Mouse (Mus musculus) intestine, embryonic 15.5 days (tissue): ENCODE results near the gene Mark4. TPM values are rescaled to one million over a fixed set of nuclear protein-coding genes. Genes with fewer than 3 reads are reported as not detected.

Source experiments
- ATAC-seq: fragments of 200-750 bp; cut with Nextera tagmentation; 2 replicates; pipeline ENCODE4 v1.8.0; 2017; ENCODE audit warnings: moderate TSS enrichment, moderate library complexity
- H3K27ac ChIP-seq: fragments of 300-500 bp; sonication (generic); 2 replicates; pipeline ENCODE4 v1.5.1; 2015; ENCODE audit warnings: mild to moderate bottlenecking, inconsistent platforms
- H3K27me3 ChIP-seq: fragments of 300-500 bp; sonication (generic); replicated peaks from 2 replicates; pipeline ENCODE4 v1.6.1; 2015; ENCODE audit warnings: inconsistent platforms
- H3K36me3 ChIP-seq: fragments of 300-500 bp; sonication (generic); 2 replicates; pipeline ENCODE4 v1.6.1; 2015; ENCODE audit warnings: inconsistent platforms
- H3K4me1 ChIP-seq: fragments of 300-500 bp; sonication (generic); replicated peaks from 2 replicates; pipeline ENCODE4 v1.6.1; 2015; ENCODE audit warnings: inconsistent platforms
- H3K4me2 ChIP-seq: fragments of 300-500 bp; sonication (generic); replicated peaks from 2 replicates; pipeline ENCODE4 v1.6.1; 2015; ENCODE audit warnings: mild to moderate bottlenecking, inconsistent platforms
- H3K4me3 ChIP-seq: fragments of 300-500 bp; sonication (generic); replicated peaks from 2 replicates; pipeline ENCODE4 v1.5.1; 2015; ENCODE audit warnings: inconsistent platforms
- H3K9ac ChIP-seq: fragments of 300-500 bp; sonication (generic); 2 replicates; pipeline ENCODE4 v1.6.1; 2015; ENCODE audit warnings: inconsistent platforms
- H3K9me3 ChIP-seq: fragments of 300-500 bp; sonication (generic); 2 replicates; pipeline ENCODE4 v1.6.1; 2016; ENCODE audit warnings: inconsistent platforms
- WGBS: fragments of 180-500 bp; shearing (Covaris S2); methylation state at CpG from one replicate; pipeline ENCODE4 v1.1.7; 2015; 5-methylcytosine and 5-hydroxymethylcytosine counted together
- polyA plus RNA-seq: library from polyadenylated mRNA; unstranded; fragments of >200 nt; fragmentation: Nextera tagmentation; extraction: Ambion mirVana; gene quantifications from 2 replicates; pipeline ENCODE4 v1.2.1, GENCODE M21; 2015

The Mark4 gene
- polyA plus RNA-seq, 1 experiment from 2014 or later = 6.1 TPM

DNA sequence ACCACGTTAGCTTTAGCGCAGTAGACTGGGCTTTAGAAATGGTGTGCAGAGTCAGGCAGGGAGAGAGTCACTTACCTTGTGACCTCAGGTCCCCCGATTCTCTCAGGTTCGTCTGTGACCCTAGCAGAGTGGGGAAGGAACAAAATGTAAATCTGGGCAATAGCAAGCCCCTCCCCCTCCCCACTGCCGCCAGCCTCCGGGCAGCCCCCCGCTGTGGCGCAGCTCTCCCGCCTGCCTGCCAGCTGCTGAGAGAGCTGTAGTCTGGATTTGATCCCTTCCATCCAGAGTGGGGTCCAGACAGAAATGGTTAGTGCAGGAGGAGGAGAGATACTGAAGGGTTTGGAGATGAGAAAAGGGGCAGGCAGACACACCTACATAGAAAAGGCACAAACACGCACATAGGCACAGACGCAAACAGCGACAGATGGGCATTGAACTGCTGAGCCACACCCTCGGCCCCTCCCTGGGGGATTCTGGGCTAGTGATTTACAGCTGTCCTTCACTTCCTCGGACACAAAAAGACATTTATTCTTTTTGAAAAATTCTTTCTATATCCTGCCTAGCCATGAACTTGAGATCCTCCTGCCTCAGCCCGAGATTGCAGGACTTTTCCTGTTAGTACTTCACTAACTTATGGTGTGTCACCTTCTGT, 30.5 kb downstream of the Mark4 start:
- H3K9me3 ChIP-seq = no peaks in the 10 kb centered on the region
- no peak overlapping the region for H3K9ac ChIP-seq
- no peak overlapping the region for H3K4me3 ChIP-seq
- ATAC-seq = no peak
- H3K4me2 ChIP-seq = no peak overlapping the region
- 77% methylated on average over 15 of the region's 15 CpGs for WGBS
- no peaks in the 10 kb centered on the region for H3K4me1 ChIP-seq
- no peak overlapping the region for H3K27ac ChIP-seq
- H3K36me3 ChIP-seq = peaks cover 47% of the 10 kb centered on the region
- H3K27me3 ChIP-seq = no peaks in the 10 kb centered on the region

DNA sequence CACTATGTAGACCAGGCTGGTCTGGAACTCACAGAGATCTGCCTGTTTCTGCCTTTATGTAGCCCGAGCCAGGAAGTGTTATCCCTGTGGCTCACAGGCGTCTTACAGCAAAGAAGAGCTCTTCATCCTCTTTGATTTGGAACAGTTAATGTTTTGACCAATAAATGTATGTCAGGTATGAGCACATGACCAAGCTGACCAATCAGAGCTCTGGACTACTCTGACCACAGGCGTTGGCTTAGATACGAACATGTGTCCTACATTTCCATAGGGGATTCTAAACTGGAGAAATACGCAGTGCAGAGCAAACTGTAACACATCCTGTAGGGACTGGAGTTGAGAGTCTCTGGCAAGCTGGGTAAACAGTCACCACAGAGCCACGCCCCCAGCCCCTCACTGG, 31.7 kb downstream of the Mark4 start:
- ATAC-seq = no peak
- Histone ChIP-seq H3K4me1 (no peaks in the 10 kb centered on the region), H3K4me2 (no peak overlapping the region), H3K36me3 (peaks cover 35% of the 10 kb centered on the region), H3K27me3 (peaks cover 3% of the 10 kb centered on the region; the same call in 1 of the 2 replicates), H3K9me3 (no peaks in the 10 kb centered on the region), H3K4me3 (no peak overlapping the region), H3K27ac (no peak overlapping the region), H3K9ac (no peak overlapping the region)
- WGBS = 89% methylated on average over 6 of the region's 6 CpGs

DNA sequence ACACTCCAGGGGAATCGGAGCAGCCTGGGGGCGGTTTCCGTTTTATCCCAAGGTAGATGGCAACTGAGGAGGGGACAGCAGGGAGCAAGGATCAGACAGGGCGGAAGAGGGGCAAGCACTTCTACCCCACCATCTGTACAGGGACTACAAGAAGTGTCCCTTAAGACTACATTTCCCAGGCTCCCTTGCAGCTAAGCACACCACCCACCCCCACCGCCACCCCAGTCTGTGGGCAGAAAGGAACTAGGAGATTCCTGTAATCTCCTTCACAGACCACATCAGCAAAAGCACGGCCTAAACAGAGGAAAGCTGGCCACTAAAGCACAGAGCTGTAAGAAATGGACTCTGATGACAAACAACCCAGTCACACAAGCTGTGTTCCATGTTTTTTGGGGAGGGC, 32.3 kb downstream of the Mark4 start:
- no peak overlapping the region for H3K4me2 ChIP-seq
- no peak for ATAC-seq
- 84% methylated on average over 6 of the region's 6 CpGs for WGBS
- H3K4me3 ChIP-seq = no peak overlapping the region
- H3K4me1 ChIP-seq = no peaks in the 10 kb centered on the region
- H3K9me3 ChIP-seq = no peaks in the 10 kb centered on the region
- no peak overlapping the region for H3K9ac ChIP-seq
- H3K36me3 ChIP-seq = peaks cover 30% of the 10 kb centered on the region
- H3K27ac ChIP-seq = no peak overlapping the region
- peaks cover 4% of the 10 kb centered on the region; the same call in 1 of the 2 replicates for H3K27me3 ChIP-seq

DNA sequence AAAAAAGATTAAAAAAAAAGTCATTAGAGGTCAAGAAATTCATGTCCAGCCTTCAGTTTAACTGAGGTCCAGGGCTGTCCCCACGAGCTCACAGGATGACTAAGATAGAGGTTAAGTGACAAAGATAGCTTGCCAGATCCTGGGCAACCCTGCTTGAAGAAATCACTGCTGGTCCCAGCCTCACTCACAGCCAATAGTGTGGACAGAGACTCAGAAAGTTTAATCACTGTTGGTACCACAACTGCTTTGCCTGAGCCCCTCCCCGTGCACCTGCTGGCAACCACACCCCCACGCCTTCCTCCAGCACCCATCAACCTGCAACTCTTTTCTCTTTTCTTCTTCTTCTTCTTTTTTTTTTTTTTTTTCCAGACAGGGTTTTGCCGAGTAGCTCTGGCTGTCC, 34.6 kb downstream of the Mark4 start:
- H3K4me1 ChIP-seq = 0 out of 2 replicates have a peak, but pooled peaks cover 4% of the 10 kb centered on the region
- H3K9ac ChIP-seq = no peak overlapping the region
- 65% methylated on average over 4 of the region's 4 CpGs for WGBS
- H3K27ac ChIP-seq = no peak overlapping the region
- no peak overlapping the region for H3K4me2 ChIP-seq
- H3K4me3 ChIP-seq = no peak overlapping the region
- ATAC-seq = no peak
- peaks cover 17% of the 10 kb centered on the region for H3K36me3 ChIP-seq
- no peaks in the 10 kb centered on the region for H3K9me3 ChIP-seq
- H3K27me3 ChIP-seq = peaks cover 14% of the 10 kb centered on the region

DNA sequence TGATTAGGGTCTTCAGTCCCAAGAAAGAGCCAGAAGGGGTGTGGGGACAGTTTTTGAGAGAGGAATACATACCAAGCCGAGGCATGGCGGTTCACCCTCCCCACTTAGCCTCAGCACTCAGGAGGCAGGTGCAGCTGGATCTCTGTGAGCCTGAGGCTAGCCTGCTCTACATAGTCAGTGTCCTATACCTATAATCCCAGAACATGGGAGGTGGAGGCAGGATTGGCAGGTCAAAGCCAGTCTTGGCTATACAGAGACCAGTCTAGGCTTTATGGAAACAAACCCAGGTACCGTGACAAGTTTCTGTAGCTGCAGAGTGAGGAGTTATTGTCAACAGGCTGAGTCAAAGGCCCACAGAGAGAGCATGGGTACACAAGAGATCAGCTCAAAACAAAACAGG, 35.5 kb downstream of the Mark4 start:
- WGBS = 88% methylated on average over 3 of the region's 3 CpGs

GRCm38 (mm10) chr7:19420821-19421636, 37.6 kb downstream of the Mark4 start:
- Histone ChIP-seq H3K36me3 (peaks cover under 1% of the 10 kb centered on the region; the same call in 1 of the 2 replicates), H3K27ac (no peak overlapping the region), H3K27me3 (peaks cover 16% of the 10 kb centered on the region), H3K4me3 (peak overlapping the region; percentile 26), H3K4me1 (0 out of 2 replicates have a peak, but pooled peaks cover 4% of the 10 kb centered on the region), H3K9me3 (no peaks in the 10 kb centered on the region), H3K9ac (no peak overlapping the region), H3K4me2 (peak overlapping the region; percentile 64)
- 12% methylated on average over 43 of the region's 43 CpGs for WGBS
- peak; percentile 98 for ATAC-seq

More for the DNA sequence above, 35.5 kb downstream of the Mark4 start:
- no peak overlapping the region for H3K4me2 ChIP-seq
- H3K36me3 ChIP-seq = peaks cover 17% of the 10 kb centered on the region; the same call in 1 of the 2 replicates
- H3K27me3 ChIP-seq = peaks cover 16% of the 10 kb centered on the region
- no peak for ATAC-seq
- H3K9me3 ChIP-seq = no peaks in the 10 kb centered on the region
- H3K9ac ChIP-seq = no peak overlapping the region
- no peak overlapping the region for H3K4me3 ChIP-seq
- H3K27ac ChIP-seq = no peak overlapping the region
- H3K4me1 ChIP-seq = 0 out of 2 replicates have a peak, but pooled peaks cover 4% of the 10 kb centered on the region

DNA sequence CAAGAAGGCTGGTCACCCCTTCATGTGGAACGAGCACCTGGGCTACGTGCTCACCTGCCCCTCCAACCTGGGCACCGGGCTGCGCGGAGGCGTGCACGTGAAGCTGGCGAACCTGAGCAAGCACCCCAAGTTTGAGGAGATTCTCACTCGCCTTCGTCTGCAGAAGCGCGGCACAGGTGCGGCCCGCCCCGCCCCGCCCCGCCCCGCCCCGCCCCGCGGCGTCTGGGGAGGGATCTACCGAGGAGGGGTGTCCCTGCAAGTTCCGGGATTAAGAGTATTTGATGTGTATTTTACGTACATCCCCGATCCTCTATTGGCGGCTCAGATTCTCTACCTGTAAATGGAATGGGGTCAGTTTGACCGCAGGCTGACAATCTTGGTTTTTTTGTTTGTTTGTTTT, 38.5 kb downstream of the Mark4 start:
- 6% methylated on average over 28 of the region's 28 CpGs for WGBS
- H3K4me3 ChIP-seq = no peak overlapping the region
- no peak overlapping the region for H3K9ac ChIP-seq
- H3K9me3 ChIP-seq = no peaks in the 10 kb centered on the region
- no peaks in the 10 kb centered on the region for H3K36me3 ChIP-seq
- ATAC-seq = 0 out of 2 replicates have a peak, but pooled peaks have one; percentile 29
- 0 out of 2 replicates have a peak, but pooled peaks cover 4% of the 10 kb centered on the region for H3K4me1 ChIP-seq
- H3K27me3 ChIP-seq = peaks cover 16% of the 10 kb centered on the region
- H3K4me2 ChIP-seq = peak overlapping the region; percentile 53
- H3K27ac ChIP-seq = no peak overlapping the region

GRCm38 (mm10) chr7:19416590-19416989, 42.0 kb downstream of the Mark4 start:
- no peaks in the 10 kb centered on the region for H3K36me3 ChIP-seq
- H3K9me3 ChIP-seq = no peaks in the 10 kb centered on the region
- H3K4me1 ChIP-seq = 0 out of 2 replicates have a peak, but pooled peaks cover 4% of the 10 kb centered on the region
- peaks cover 14% of the 10 kb centered on the region for H3K27me3 ChIP-seq
- no peak overlapping the region for H3K4me3 ChIP-seq
- WGBS = 68% methylated on average over 15 of the region's 15 CpGs
- ATAC-seq = no peak
- H3K4me2 ChIP-seq = no peak overlapping the region
- H3K27ac ChIP-seq = no peak overlapping the region
- H3K9ac ChIP-seq = no peak overlapping the region

DNA sequence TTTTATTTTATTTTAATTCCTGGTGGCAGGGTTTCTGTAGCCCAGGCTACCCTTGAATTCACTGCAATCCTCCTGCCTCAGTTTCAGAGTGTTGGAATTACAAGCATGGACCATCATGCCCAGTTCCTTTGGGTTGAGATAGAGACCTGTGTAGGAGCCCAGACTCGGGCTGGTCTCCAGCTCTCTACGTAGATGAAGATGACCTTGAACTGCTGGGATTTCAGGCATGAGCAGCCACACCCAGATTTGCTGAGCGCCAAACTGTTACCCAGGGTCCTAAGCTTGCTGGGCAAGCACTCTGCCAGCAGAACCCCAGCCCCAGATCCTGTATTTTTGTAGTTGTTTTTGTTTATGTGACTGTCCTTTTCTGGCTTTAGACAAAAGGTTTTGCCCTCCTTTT, 45.1 kb downstream of the Mark4 start:
- Histone ChIP-seq H3K4me1 (no peaks in the 10 kb centered on the region), H3K27ac (no peak overlapping the region), H3K4me3 (no peak overlapping the region), H3K9me3 (no peaks in the 10 kb centered on the region), H3K27me3 (peaks cover 2% of the 10 kb centered on the region; the same call in 1 of the 2 replicates), H3K36me3 (no peaks in the 10 kb centered on the region), H3K4me2 (no peak overlapping the region), H3K9ac (no peak overlapping the region)
- no peak for ATAC-seq
- WGBS = 76% methylated on average over 3 of the region's 3 CpGs

DNA sequence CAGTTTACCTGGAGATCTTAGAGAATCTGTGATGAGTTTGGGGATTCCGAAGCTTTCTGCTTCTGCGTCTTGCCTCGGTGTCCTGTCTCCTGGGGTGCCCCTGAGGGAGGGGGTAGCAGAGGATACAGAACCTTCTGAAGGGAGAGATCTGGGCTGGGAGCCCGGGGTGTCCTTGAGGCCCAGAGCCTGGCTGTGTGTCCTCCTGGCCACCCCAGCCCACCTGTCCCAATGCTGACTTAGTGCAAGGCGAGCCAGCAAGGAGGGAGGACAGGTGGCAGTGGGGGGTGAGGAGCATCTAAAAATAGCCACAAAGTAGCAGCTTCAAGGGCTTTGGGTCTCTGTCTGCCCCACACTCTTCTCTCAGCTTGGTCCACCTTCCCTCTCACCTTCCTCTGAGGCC, 46.8 kb downstream of the Mark4 start:
- no peak overlapping the region for H3K27ac ChIP-seq
- peaks cover 2% of the 10 kb centered on the region; the same call in 1 of the 2 replicates for H3K27me3 ChIP-seq
- WGBS = 81% methylated on average over 5 of the region's 5 CpGs
- no peak overlapping the region for H3K9ac ChIP-seq
- no peaks in the 10 kb centered on the region for H3K36me3 ChIP-seq
- H3K9me3 ChIP-seq = no peaks in the 10 kb centered on the region
- H3K4me1 ChIP-seq = no peaks in the 10 kb centered on the region
- no peak overlapping the region for H3K4me3 ChIP-seq
- no peak for ATAC-seq
- no peak overlapping the region for H3K4me2 ChIP-seq

- 83% methylated on average over 11 of the region's 11 CpGs for WGBS
These were observed 47.8 kb downstream of the Mark4 start for GRCm38 (mm10) chr7:19410766-19411344.

DNA sequence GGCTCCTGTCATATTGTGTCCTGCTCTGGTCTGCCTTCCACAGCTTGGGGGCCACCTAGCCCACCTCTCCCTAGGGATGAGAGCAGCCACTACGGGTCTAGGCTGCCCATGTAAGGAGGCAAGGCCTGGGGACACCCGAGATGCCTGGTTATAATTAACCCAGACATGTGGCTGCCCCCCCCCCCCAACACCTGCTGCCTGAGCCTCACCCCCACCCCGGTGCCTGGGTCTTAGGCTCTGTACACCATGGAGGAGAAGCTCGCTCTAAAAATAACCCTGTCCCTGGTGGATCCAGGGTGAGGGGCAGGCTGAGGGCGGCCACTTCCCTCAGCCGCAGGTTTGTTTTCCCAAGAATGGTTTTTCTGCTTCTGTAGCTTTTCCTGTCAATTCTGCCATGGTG, 48.9 kb downstream of the Mark4 start:
- H3K4me2 ChIP-seq = no peak overlapping the region
- H3K36me3 ChIP-seq = no peaks in the 10 kb centered on the region
- H3K4me3 ChIP-seq = no peak overlapping the region
- 42% methylated on average over 6 of the region's 6 CpGs for WGBS
- ATAC-seq = no peak
- H3K9ac ChIP-seq = no peak overlapping the region
- no peaks in the 10 kb centered on the region for H3K9me3 ChIP-seq
- no peak overlapping the region for H3K27ac ChIP-seq
- H3K27me3 ChIP-seq = peaks cover 8% of the 10 kb centered on the region; the same call in 1 of the 2 replicates
- 0 out of 2 replicates have a peak, but pooled peaks cover 2% of the 10 kb centered on the region for H3K4me1 ChIP-seq

More at GRCm38 (mm10) chr7:19410766-19411344, 47.8 kb downstream of the Mark4 start:
- ATAC-seq = peak; percentile 27; the same call in 1 of the 2 replicates
- Histone ChIP-seq H3K4me1 (no peaks in the 10 kb centered on the region), H3K27me3 (peaks cover 2% of the 10 kb centered on the region; the same call in 1 of the 2 replicates), H3K36me3 (no peaks in the 10 kb centered on the region), H3K9me3 (no peaks in the 10 kb centered on the region), H3K4me3 (no peak overlapping the region), H3K27ac (no peak overlapping the region), H3K4me2 (no peak overlapping the region), H3K9ac (no peak overlapping the region)
